Mouse (Mus musculus) midbrain, embryonic 10.5 days (tissue): Measurements from ENCODE around the gene Entr1. TPM values are rescaled to one million over a fixed set of nuclear protein-coding genes. Genes with fewer than 3 reads are reported as not detected.
"Not testable (repeated sequence)": the region's sequence is repeated elsewhere in the genome, so short reads cannot be mapped to it uniquely, and the experiment has no call there.

Experiments
- DNase-seq: peaks from one replicate; pipeline ENCODE4 v3.0.0-alpha.2; 2017; ENCODE audit warnings: low spot score
- H3K27ac ChIP-seq: fragments of 300-500 bp; sonication (generic); replicated peaks from 2 replicates; pipeline ENCODE4 v1.5.1; 2016; ENCODE audit warnings: mild to moderate bottlenecking
- H3K27me3 ChIP-seq: fragments of 300-500 bp; sonication (generic); 2 replicates; pipeline ENCODE4 v1.6.1; 2016; ENCODE audit warnings: low read depth, mild to moderate bottlenecking; ENCODE audit not compliant: poor library complexity, severe bottlenecking
- H3K36me3 ChIP-seq: fragments of 300-500 bp; sonication (generic); 2 replicates; pipeline ENCODE4 v1.6.1; 2016; ENCODE audit warnings: mild to moderate bottlenecking, moderate library complexity
- H3K4me1 ChIP-seq: fragments of 300-500 bp; sonication (generic); 2 replicates; pipeline ENCODE4 v1.6.1; 2016
- H3K4me3 ChIP-seq: fragments of 300-500 bp; sonication (generic); 2 replicates; pipeline ENCODE4 v1.5.1; 2016; ENCODE audit warnings: mild to moderate bottlenecking, moderate library complexity
- H3K9me3 ChIP-seq: fragments of 300-500 bp; sonication (generic); replicated peaks from 2 replicates; pipeline ENCODE4 v1.6.1; 2016; ENCODE audit warnings: mild to moderate bottlenecking
- WGBS: fragments of 180-500 bp; shearing (Covaris S2); methylation state at CpG from one replicate; pipeline ENCODE4 v1.1.7; 2016; 5-methylcytosine and 5-hydroxymethylcytosine counted together
- polyA plus RNA-seq: library from polyadenylated mRNA; unstranded; fragments of >200 nt; fragmentation: Nextera tagmentation; extraction: Ambion mirVana; gene quantifications from 2 replicates; pipeline ENCODE4 v1.2.1, GENCODE M21; 2016

Entr1 gene
- polyA plus RNA-seq, 1 experiment from 2014 or later = 128 TPM

GRCm38 (mm10) chr2:26408515-26409356 is 19.6 kb upstream of the Entr1 start, which contains the start of gene Inpp5e:
Inpp5e (minus strand) TSS chr2:26409203.
- DNase-seq = peak; percentile 98
- Histone ChIP-seq H3K36me3 (peaks cover 72% of the 10 kb centered on the region), H3K27ac (peak within 1 kb of the TSS; percentile 96), H3K4me1 (peaks cover 45% of the 10 kb centered on the region), H3K9me3 (no peaks in the 10 kb centered on the region), H3K27me3 (no peaks in the 10 kb centered on the region), H3K4me3 (peak within 1 kb of the TSS; percentile 95)
- under 1% methylated on average over 57 of the region's 57 CpGs for WGBS

GRCm38 (mm10) chr2:26403306-26403705 is 14.2 kb upstream of the Entr1 start:
- no peak for DNase-seq
- Histone ChIP-seq H3K27ac (no peak overlapping the region), H3K4me3 (no peak overlapping the region), H3K9me3 (no peaks in the 10 kb centered on the region), H3K36me3 (peaks cover 80% of the 10 kb centered on the region), H3K27me3 (no peaks in the 10 kb centered on the region), H3K4me1 (peaks cover 40% of the 10 kb centered on the region)
- WGBS = 81% methylated on average over 8 of the region's 8 CpGs

- Histone ChIP-seq H3K9me3 (no peaks in the 10 kb centered on the region), H3K27me3 (no peaks in the 10 kb centered on the region), H3K27ac (no peak overlapping the region), H3K36me3 (peaks cover 82% of the 10 kb centered on the region), H3K4me3 (no peak overlapping the region), H3K4me1 (peaks cover 29% of the 10 kb centered on the region)
- DNase-seq = no peak
- WGBS = 93% methylated on average over 1 of the region's 1 CpGs
Measured at GRCm38 (mm10) chr2:26402265-26402664, 13.1 kb upstream of the Entr1 start.

- no peak for DNase-seq
- no peak overlapping the region for H3K4me3 ChIP-seq
- WGBS = 96% methylated on average over 4 of the region's 4 CpGs
- no peak overlapping the region for H3K27ac ChIP-seq
- peaks cover 83% of the 10 kb centered on the region for H3K36me3 ChIP-seq
- no peaks in the 10 kb centered on the region for H3K9me3 ChIP-seq
- H3K4me1 ChIP-seq = peaks cover 17% of the 10 kb centered on the region
- H3K27me3 ChIP-seq = no peaks in the 10 kb centered on the region
Measured at GRCm38 (mm10) chr2:26401023-26401422, 11.9 kb upstream of the Entr1 start.

- Histone ChIP-seq H3K36me3 (peaks cover 84% of the 10 kb centered on the region), H3K27ac (no peak overlapping the region), H3K4me1 (peaks cover 10% of the 10 kb centered on the region; the same call in 1 of the 2 replicates), H3K4me3 (no peak overlapping the region), H3K9me3 (no peaks in the 10 kb centered on the region), H3K27me3 (no peaks in the 10 kb centered on the region)
- no peak for DNase-seq
- WGBS = 90% methylated on average over 5 of the region's 5 CpGs
Measured at GRCm38 (mm10) chr2:26400296-26400695, 11.2 kb upstream of the Entr1 start.

GRCm38 (mm10) chr2:26399647-26400046 is 10.5 kb upstream of the Entr1 start:
- DNase-seq = no peak
- Histone ChIP-seq H3K27ac (no peak overlapping the region), H3K27me3 (no peaks in the 10 kb centered on the region), H3K4me3 (no peak overlapping the region), H3K4me1 (peaks cover 5% of the 10 kb centered on the region; the same call in 1 of the 2 replicates), H3K9me3 (no peaks in the 10 kb centered on the region), H3K36me3 (peaks cover 87% of the 10 kb centered on the region)
- WGBS = 92% methylated on average over 5 of the region's 5 CpGs

GRCm38 (mm10) chr2:26398978-26399377 is 9.9 kb upstream of the Entr1 start:
- Histone ChIP-seq H3K9me3 (no peaks in the 10 kb centered on the region), H3K36me3 (peaks cover 93% of the 10 kb centered on the region), H3K27ac (no peak overlapping the region), H3K27me3 (no peaks in the 10 kb centered on the region), H3K4me1 (0 out of 2 replicates have a peak, but pooled peaks cover 4% of the 10 kb centered on the region), H3K4me3 (no peak overlapping the region)
- WGBS = 90% methylated on average over 8 of the region's 8 CpGs
- no peak for DNase-seq

- H3K36me3 ChIP-seq = peaks cover 79% of the 10 kb centered on the region
- H3K4me1 ChIP-seq = peaks cover 28% of the 10 kb centered on the region
- WGBS = 92% methylated on average over 6 of the region's 6 CpGs
- no peak for DNase-seq
- no peaks in the 10 kb centered on the region for H3K9me3 ChIP-seq
- H3K4me3 ChIP-seq = no peak overlapping the region
- H3K27ac ChIP-seq = no peak overlapping the region
- H3K27me3 ChIP-seq = no peaks in the 10 kb centered on the region
Measured at GRCm38 (mm10) chr2:26391617-26392016, 2.5 kb upstream of the Entr1 start.

GRCm38 (mm10) chr2:26390954-26391353 is 1.8 kb upstream of the Entr1 start:
- Histone ChIP-seq H3K36me3 (peaks cover 79% of the 10 kb centered on the region), H3K9me3 (no peaks in the 10 kb centered on the region), H3K27me3 (no peaks in the 10 kb centered on the region), H3K4me1 (peaks cover 28% of the 10 kb centered on the region), H3K27ac (no peak overlapping the region), H3K4me3 (no peak overlapping the region)
- WGBS = 84% methylated on average over 3 of the region's 3 CpGs
- no peak for DNase-seq

GRCm38 (mm10) chr2:26388682-26389153 is 398 bp downstream of the Entr1 start:
- H3K27me3 ChIP-seq = no peaks in the 10 kb centered on the region
- H3K9me3 ChIP-seq = no peaks in the 10 kb centered on the region
- peaks cover 28% of the 10 kb centered on the region for H3K4me1 ChIP-seq
- peak overlapping the region; percentile 90 for H3K27ac ChIP-seq
- H3K36me3 ChIP-seq = peaks cover 79% of the 10 kb centered on the region
- peak overlapping the region; percentile 74 for H3K4me3 ChIP-seq
- no peak for DNase-seq
- under 1% methylated on average over 45 of the region's 45 CpGs for WGBS

GRCm38 (mm10) chr2:26387713-26388112 is 1.4 kb downstream of the Entr1 start:
- peaks cover 28% of the 10 kb centered on the region for H3K4me1 ChIP-seq
- no peak for DNase-seq
- 92% methylated on average over 3 of the region's 3 CpGs for WGBS
- no peaks in the 10 kb centered on the region for H3K9me3 ChIP-seq
- H3K36me3 ChIP-seq = peaks cover 79% of the 10 kb centered on the region
- H3K27ac ChIP-seq = no peak overlapping the region
- peak overlapping the region; percentile 74 for H3K4me3 ChIP-seq
- H3K27me3 ChIP-seq = no peaks in the 10 kb centered on the region

GRCm38 (mm10) chr2:26380871-26381270 is 8.2 kb downstream of the Entr1 start:
- Histone ChIP-seq H3K4me1 (peaks cover 19% of the 10 kb centered on the region), H3K27ac (peak overlapping the region; percentile 83), H3K36me3 (peaks cover 75% of the 10 kb centered on the region), H3K4me3 (peak overlapping the region; percentile 87)
- not testable (repeated sequence) for H3K27me3 ChIP-seq, H3K9me3 ChIP-seq, DNase-seq
- 46% methylated on average over 4 of the region's 6 CpGs for WGBS

GRCm38 (mm10) chr2:26380131-26380771 is 8.9 kb downstream of the Entr1 start, which contains the start of gene Snapc4:
Snapc4 (minus strand) TSS chr2:26380653.
- Histone ChIP-seq H3K9me3 (no peaks in the 10 kb centered on the region), H3K4me1 (peaks cover 19% of the 10 kb centered on the region), H3K27ac (peak within 1 kb of the TSS; percentile 83), H3K4me3 (peak within 1 kb of the TSS; percentile 87), H3K36me3 (peaks cover 75% of the 10 kb centered on the region), H3K27me3 (no peaks in the 10 kb centered on the region)
- peak; percentile 85 for DNase-seq
- WGBS = under 1% methylated on average over 38 of the region's 38 CpGs
